8 mouse cellular contexts compared by ENCODE assay signal in genomic region chr4:149650493-149651193, GRCm38 (mm10). TPM values are rescaled to one million over a fixed set of nuclear protein-coding genes. Genes with fewer than 3 reads are reported as not detected.
A peak's percentile ranks its signal among the peaks of the same experiment; 100 is the strongest.
DNase-seq lines count a peak whose midpoint lies in the region; ATAC-seq and TF ChIP-seq lines count a peak whose summit lies in the region.

No protein-coding gene starts in this region.

- no peak overlapping the region for H3K4me2 ChIP-seq in embryonic facial prominence, embryonic 11.5 days (ENCODE audit: low read depth, low read length)

- peaks cover 14% of the 10 kb centered on the region; the same call in 1 of the 2 replicates for H3K4me1 ChIP-seq in G1E (ENCODE audit: insufficient read depth, low read depth, low read length)
- H3K4me1 ChIP-seq in embryonic facial prominence, embryonic 11.5 days (ENCODE audit: control insufficient read depth, insufficient read depth, low read length): no peaks in the 10 kb centered on the region

- ATAC-seq in G1E (ENCODE audit: extremely low read depth, insufficient number of reproducible peaks, low FRiP score, poor library complexity, severe bottlenecking): no peak
- ATAC-seq in embryonic facial prominence, embryonic 11.5 days (replicated peaks; ENCODE audit: insufficient number of reproducible peaks, low FRiP score, low TSS enrichment, low read depth): 0 out of 2 replicates have a peak, but pooled peaks have one; percentile 54
- 0 out of 2 replicates have a peak, but pooled peaks have one; percentile 20 for ATAC-seq in megakaryocyte, adult 5-6 weeks (ENCODE audit: poor library complexity, severe bottlenecking)
- no peak for ATAC-seq in erythroid progenitor cell, adult 5-6 weeks (replicated peaks; ENCODE audit: low FRiP score, poor library complexity, severe bottlenecking)

- no peak overlapping the region for H3K4me3 ChIP-seq in G1E (ENCODE audit: low read depth, low read length)
- H3K4me3 ChIP-seq in embryonic facial prominence, embryonic 11.5 days (ENCODE audit: low read depth, low read length): no peak overlapping the region

- intact Hi-C loops in heart, postnatal 36 days (cut with DNase I): loop anchor here (1.0 kb wide), 1 partner anchor 60 kb away; no protein-coding TSS in a partner anchor

- H3K9ac ChIP-seq in embryonic facial prominence, embryonic 11.5 days (replicated peaks; ENCODE audit: low read length): no peak overlapping the region

- no peaks in the 10 kb centered on the region for H3K27me3 ChIP-seq in G1E (ENCODE audit: insufficient read depth, low read length)
- no peaks in the 10 kb centered on the region for H3K27me3 ChIP-seq in embryonic facial prominence, embryonic 11.5 days (ENCODE audit: control insufficient read depth, insufficient read depth, low read length)

- 74% methylated on average over 24 of the region's 24 CpGs for whole genome bisulfite sequencing in embryonic facial prominence, embryonic 11.5 days

- peak; percentile 35 for TF ChIP-seq CTCF in G1E (IDR thresholded peaks at IDR 0.05; ENCODE audit: low read depth, low read length)

- H3K9me3 ChIP-seq in G1E (replicated peaks): no peaks in the 10 kb centered on the region
- no peaks in the 10 kb centered on the region for H3K9me3 ChIP-seq in embryonic facial prominence, embryonic 11.5 days (replicated peaks; ENCODE audit: control insufficient read depth, low read length)

- no peak for DNase-seq in G1E (ENCODE audit: low spot score)
- DNase-seq in adrenal gland, postnatal 36 days: peak; percentile 86 to 92
- peak; percentile 76 for DNase-seq in embryonic facial prominence, embryonic 11.5 days (ENCODE audit: low spot score)
- DNase-seq in heart, postnatal 36 days: peak; percentile 80 to 85
- peak; percentile 68 for DNase-seq in layer of hippocampus, postnatal 14 days (ENCODE audit: low spot score in 2 of 2)
- DNase-seq in right cerebral cortex, postnatal 4 days: peak; percentile 85

- H3K36me3 ChIP-seq in G1E (replicated peaks): peaks cover 98% of the 10 kb centered on the region
- H3K36me3 ChIP-seq in embryonic facial prominence, embryonic 11.5 days (replicated peaks; ENCODE audit: control insufficient read depth, insufficient read depth, low read depth, low read length): peaks cover 2% of the 10 kb centered on the region

- H3K27ac ChIP-seq in embryonic facial prominence, embryonic 11.5 days (replicated peaks; ENCODE audit: low read depth, low read length): no peak overlapping the region

RNA-seq across cellular contexts. Expression of gene Pik3cd, which starts 51.7 kb away (rescaled TPM):
- 17.3 and 23.9 TPM in 2 replicates for total RNA-seq in G1E (2014; fragmentation: Nextera tagmentation)
- 24.0 and 28.0 TPM in 2 replicates for total RNA-seq in G1E (2017)
- polyA plus RNA-seq in G1E (2012): 37.0 and 40.3 TPM in 2 replicates
- 1 to 10 TPM; 2.7 to 3.8 TPM for total RNA-seq in adrenal gland, postnatal 36 days (2021)
- polyA plus RNA-seq in embryonic facial prominence, embryonic 11.5 days (2014; fragmentation: Nextera tagmentation; extraction: Ambion mirVana): 4.2 and 4.5 TPM in 2 replicates
- 1 to 10 TPM; 4.3 to 5.9 TPM for total RNA-seq in heart, postnatal 36 days (2021)
- 10 to 100 TPM; 25.2 to 27.7 TPM for total RNA-seq in layer of hippocampus, postnatal 14 days (2021)
- 76.6 and 78.3 TPM in 2 replicates for total RNA-seq in megakaryocyte, adult 5-6 weeks (2015)
- 129 and 130 TPM in 2 replicates for total RNA-seq in megakaryocyte, adult 5-6 weeks (2017)
- 5.9 and 8.6 TPM in 2 replicates for total RNA-seq in erythroid progenitor cell, adult 5-6 weeks (2015; ENCODE audit: low replicate concordance)
- total RNA-seq in erythroid progenitor cell, adult 5-6 weeks (2017; ENCODE audit: low replicate concordance): 7.8 and 16.3 TPM in 2 replicates

Comparison
In these comparisons a context has a peak if more than half of its experiments do, and no peak if none do; other contexts are left out.
1. ATAC-seq: peak in embryonic facial prominence, embryonic 11.5 days (single experiment) and megakaryocyte, adult 5-6 weeks (single experiment); none in G1E (single experiment) and erythroid progenitor cell, adult 5-6 weeks (single experiment).